Mouse (Mus musculus): ENCODE measurements around the gene Olfr351.

Olfr351 gene

DNA sequence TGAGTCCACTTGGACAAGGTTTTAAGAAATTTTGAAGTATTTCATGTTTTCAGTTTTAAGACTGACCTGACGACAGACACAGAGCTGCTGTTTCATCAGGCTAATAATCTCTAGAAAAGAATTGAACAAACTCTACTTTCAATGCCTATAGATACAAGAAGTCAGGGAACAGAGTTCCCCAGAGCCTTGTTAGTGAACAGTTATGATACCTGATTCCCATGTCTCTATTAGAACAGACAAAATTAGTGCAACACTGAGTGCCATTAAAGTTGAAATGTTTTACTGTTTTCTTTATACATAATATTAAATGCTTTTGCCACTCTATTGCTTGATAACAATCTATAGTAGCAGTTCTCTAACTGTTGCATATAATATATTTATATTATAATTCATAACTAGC lies at the start of gene Olfr351:
TSS of gene Olfr351 (minus strand) at position 101 of the 400 bp plus-strand sequence.
- DNase-seq (ENCODE audit: low spot score in 2 of 2) = no peak

DNA sequence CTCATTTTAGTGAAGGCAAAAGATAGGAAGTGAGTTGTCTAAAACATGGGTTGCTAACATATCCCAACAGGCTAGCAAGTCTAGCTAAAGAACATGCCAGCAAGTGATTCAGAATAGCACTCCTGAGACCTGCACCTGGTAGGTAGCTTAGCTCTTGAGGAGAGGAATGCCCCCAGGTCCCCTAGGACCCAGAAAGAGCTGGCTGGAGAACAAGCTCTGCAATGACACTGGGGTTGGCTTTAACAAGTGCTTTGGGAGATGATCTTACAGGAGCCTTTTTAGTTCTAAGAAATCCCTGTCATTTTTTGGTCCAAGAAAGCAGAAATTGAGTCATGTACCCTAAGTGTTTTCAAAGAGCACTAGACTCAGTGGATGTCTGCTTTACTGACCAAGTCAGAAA lies 42.9 kb upstream of the Olfr351 start, which contains the start of gene Olfr354:
TSS of gene Olfr354 (plus strand) at position 301 of the 400 bp plus-strand sequence.
- no peak for DNase-seq (ENCODE audit: low spot score in 2 of 2)

- no peak for DNase-seq (ENCODE audit: low spot score in 2 of 2)
These were observed 34.7 kb upstream of the Olfr351 start for GRCm38 (mm10) chr2:36897114-36897513.

GRCm38 (mm10) chr2:36892836-36893235 lies 30.4 kb upstream of the Olfr351 start, which contains the start of gene Olfr353:
Gene Olfr353, minus strand, starts transcription at chr2:36892936.
- no peak for DNase-seq (ENCODE audit: low spot score in 2 of 2)

DNA sequence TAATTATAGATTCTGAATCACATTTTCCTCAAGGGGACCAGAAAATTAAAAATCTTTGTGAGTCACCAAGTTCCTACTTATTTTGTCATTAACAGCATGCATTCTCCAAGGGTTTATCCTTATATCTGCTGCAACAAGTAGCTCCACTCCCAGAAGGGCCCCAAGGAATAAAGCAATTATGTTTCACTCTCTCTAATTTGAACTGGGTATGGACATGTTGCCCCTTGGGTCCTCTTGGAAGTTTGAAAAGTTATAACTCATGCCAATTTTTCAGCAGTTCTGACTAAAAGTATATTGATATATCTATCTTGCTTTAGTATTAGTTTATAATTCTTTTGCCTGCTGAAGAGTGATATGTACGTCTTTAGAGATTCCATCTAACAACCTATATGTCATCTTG lies 5.7 kb upstream of the Olfr351 start, which contains the start of gene Olfr352:
TSS of gene Olfr352 (plus strand) at position 301 of the 400 bp plus-strand sequence.
- DNase-seq (ENCODE audit: low spot score in 2 of 2) = no peak

DNA sequence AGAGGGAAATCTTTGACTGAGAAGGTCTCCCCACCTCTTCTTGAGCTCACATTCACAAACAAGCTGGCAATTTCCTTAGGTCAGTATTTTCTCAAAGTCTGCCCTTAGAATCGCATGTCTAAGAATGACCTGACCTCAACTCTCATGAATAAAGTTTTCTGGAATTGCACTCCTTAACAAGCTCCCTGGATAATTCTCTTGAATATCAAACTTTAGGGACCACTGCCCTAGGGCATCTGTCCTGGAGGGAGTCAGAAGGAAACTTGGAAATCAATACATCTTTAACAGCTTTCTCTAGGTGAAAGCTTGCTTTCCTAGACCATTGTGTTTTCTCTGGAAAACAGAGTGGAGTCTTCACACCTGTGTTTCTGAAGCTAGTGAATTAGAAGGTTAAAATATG lies 16.4 kb downstream of the Olfr351 start, which contains the start of gene Olfr350:
TSS of gene Olfr350 (plus strand) at position 301 of the 400 bp plus-strand sequence.
- no peak for DNase-seq (ENCODE audit: low spot score in 2 of 2)

DNA sequence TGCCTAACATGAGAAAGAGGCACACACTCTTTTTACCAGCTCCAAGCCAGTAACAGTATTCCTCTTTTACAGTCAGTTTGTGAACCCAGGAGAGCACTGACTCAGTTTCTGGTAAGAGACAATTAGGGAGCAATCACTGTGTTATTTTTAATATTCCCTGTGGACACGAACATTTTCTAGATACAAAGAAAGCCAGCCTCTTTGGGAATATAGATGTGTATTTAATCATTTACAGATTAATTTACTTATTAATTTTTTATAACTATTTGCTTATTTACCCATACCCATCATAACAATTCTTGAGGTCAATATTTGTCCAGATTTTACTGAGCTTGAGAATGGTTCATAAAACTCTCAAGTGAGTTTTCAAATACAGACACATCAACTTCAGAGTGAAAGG lies 45.5 kb downstream of the Olfr351 start, which contains the start of gene Olfr3:
TSS of gene Olfr3 (minus strand) at position 101 of the 400 bp plus-strand sequence.
- DNase-seq (ENCODE audit: low spot score in 2 of 2) = no peak

Data from urinary bladder, adult 18-20 months (tissue).